Mouse (Mus musculus) MEL (cell line): ENCODE measurements around the gene Tgm5. TPM values are rescaled to one million over a fixed set of nuclear protein-coding genes. Genes with fewer than 3 reads are reported as not detected.

Experiments used
- DNase-seq: peaks from one replicate; pipeline ENCODE4 v3.0.0; 2011; ENCODE audit warnings: low read depth, low spot score
- H3K27ac ChIP-seq: 2 replicates; pipeline ENCODE4 v1.5.1; 2012; ENCODE audit warnings: low read depth, mild to moderate bottlenecking, control low read depth, low read length, moderate library complexity; ENCODE audit not compliant: control insufficient read depth
- H3K27me3 ChIP-seq, 2 experiments: fragments of 150-350 bp in 1 of 2; sonication (generic) in 1 of 2; 2 replicates each; pipeline ENCODE4 v1.6.1; 2012; ENCODE audit warnings: low read length in 2 of 2, mild to moderate bottlenecking in 2 of 2, improper control_type of control experiment in 1 of 2, moderate library complexity in 1 of 2; ENCODE audit not compliant: insufficient read depth in 2 of 2, control insufficient read depth in 1 of 2
- H3K36me3 ChIP-seq, 2 experiments: 2 replicates each; pipeline ENCODE4 v1.6.1; 2012 to 2014; ENCODE audit warnings: low read length in 2 of 2, improper control_type of control experiment in 1 of 2, inconsistent platforms in 1 of 2, mild to moderate bottlenecking in 1 of 2; ENCODE audit not compliant: insufficient read depth in 2 of 2, control insufficient read depth in 1 of 2
- H3K4me1 ChIP-seq, 2 experiments: fragments of 150-350 bp in 1 of 2; sonication (generic) in 1 of 2; 2 replicates each; pipeline ENCODE4 v1.6.1; 2012; ENCODE audit warnings: low read length in 2 of 2, improper control_type of control experiment in 1 of 2, mild to moderate bottlenecking in 1 of 2; ENCODE audit not compliant: insufficient read depth in 2 of 2, control insufficient read depth in 1 of 2
- H3K4me3 ChIP-seq, 2 experiments: fragments of 150-350 bp in 1 of 2; sonication (generic) in 1 of 2; 2 replicates each; pipeline ENCODE4 v1.5.1; 2012; ENCODE audit warnings: low read depth in 2 of 2, low read length in 2 of 2, mild to moderate bottlenecking in 2 of 2, moderate library complexity in 2 of 2, control low read depth in 1 of 2, improper control_type of control experiment in 1 of 2; ENCODE audit not compliant: control insufficient read depth in 1 of 2, insufficient read depth in 1 of 2
- H3K79me2 ChIP-seq: 2 replicates; pipeline ENCODE4 v1.6.1; 2012; ENCODE audit warnings: mild to moderate bottlenecking, low read length, moderate library complexity; ENCODE audit not compliant: control insufficient read depth, poor library complexity, insufficient read depth
- H3K9ac ChIP-seq: 2 replicates; pipeline ENCODE4 v1.6.1; 2012; ENCODE audit warnings: low read depth, mild to moderate bottlenecking, control low read depth, low read length, moderate library complexity; ENCODE audit not compliant: control insufficient read depth, poor library complexity, severe bottlenecking
- H3K9me3 ChIP-seq: fragments of 150-350 bp; sonication (generic); replicated peaks from 2 replicates; pipeline ENCODE4 v1.6.1; 2012; ENCODE audit warnings: mild to moderate bottlenecking, low read length, improper control_type of control experiment, moderate library complexity; ENCODE audit not compliant: insufficient read depth
- CTCF ChIP-seq, 3 experiments: IDR thresholded peaks in 2 of 3; conservative IDR thresholded peaks in 1 of 3; 2 replicates each; pipeline ENCODE4 v1.5.1; 2011 to 2012; ENCODE audit warnings: low read length in 3 of 3, low read depth in 2 of 3, mild to moderate bottlenecking in 2 of 3, improper control_type of control experiment in 1 of 3, inconsistent platforms in 1 of 3, mixed read lengths in 1 of 3, moderate library complexity in 1 of 3; ENCODE audit not compliant: control insufficient read depth in 1 of 3, insufficient read depth in 1 of 3, poor library complexity in 1 of 3, severe bottlenecking in 1 of 3
- E2F4 ChIP-seq: IDR thresholded peaks from 2 replicates; pipeline ENCODE4 v1.6.1; 2011; ENCODE audit warnings: low read depth, low read length, improper control_type of control experiment, borderline replicate concordance
- ELF1 ChIP-seq: IDR thresholded peaks from 2 replicates; pipeline ENCODE4 v1.6.1; 2014; ENCODE audit warnings: low read depth, mild to moderate bottlenecking, inconsistent platforms, low read length, improper control_type of control experiment, moderate library complexity
- ETS1 ChIP-seq: IDR thresholded peaks from 2 replicates; pipeline ENCODE4 v1.6.1; 2012; ENCODE audit warnings: low read depth, mild to moderate bottlenecking, inconsistent platforms, low read length, improper control_type of control experiment, moderate library complexity
- GABPA ChIP-seq: IDR thresholded peaks from 2 replicates; pipeline ENCODE4 v1.6.1; 2012; ENCODE audit warnings: low read depth, mild to moderate bottlenecking, inconsistent platforms, low read length, improper control_type of control experiment, moderate library complexity
- HCFC1 ChIP-seq: IDR thresholded peaks from 2 replicates; pipeline ENCODE4 v1.6.1; 2012; ENCODE audit warnings: low read depth, mild to moderate bottlenecking, inconsistent platforms, low read length, improper control_type of control experiment, moderate library complexity
- JUND ChIP-seq: IDR thresholded peaks from 2 replicates; pipeline ENCODE4 v1.6.1; 2011; ENCODE audit warnings: low read depth, mild to moderate bottlenecking, improper control_type of control experiment, low read length
- MAFK ChIP-seq: IDR thresholded peaks from 2 replicates; pipeline ENCODE4 v1.6.1; 2011; ENCODE audit warnings: low read depth, mild to moderate bottlenecking, low read length, improper control_type of control experiment, borderline replicate concordance
- MYB ChIP-seq: IDR thresholded peaks from 2 replicates; pipeline ENCODE4 v1.6.1; 2011; ENCODE audit warnings: mild to moderate bottlenecking, low read depth, low read length, improper control_type of control experiment
- MYC ChIP-seq: IDR thresholded peaks from 2 replicates; pipeline ENCODE4 v1.6.1; 2011; ENCODE audit warnings: low read depth, mild to moderate bottlenecking, low read length, improper control_type of control experiment, moderate library complexity
- POLR2AphosphoS2 ChIP-seq: IDR thresholded peaks from 2 replicates; pipeline ENCODE4 v1.6.1; 2011; ENCODE audit warnings: low read length, improper control_type of control experiment
- POLR2AphosphoS5 ChIP-seq: IDR thresholded peaks from 2 replicates; pipeline ENCODE4 v1.6.1; 2012; ENCODE audit warnings: low read depth, borderline replicate concordance, mild to moderate bottlenecking, inconsistent platforms, low read length, moderate library complexity, mixed read lengths
- RCOR1 ChIP-seq: IDR thresholded peaks from 2 replicates; pipeline ENCODE4 v1.6.1; 2012; ENCODE audit warnings: low read depth, mild to moderate bottlenecking, inconsistent platforms, low read length, improper control_type of control experiment
- SMC3 ChIP-seq: IDR thresholded peaks from 2 replicates; pipeline ENCODE4 v1.6.1; 2011; ENCODE audit warnings: low read depth, low read length, improper control_type of control experiment
- TCF12 ChIP-seq: IDR thresholded peaks from 2 replicates; pipeline ENCODE4 v1.6.1; 2014; ENCODE audit warnings: low read depth, mild to moderate bottlenecking, inconsistent platforms, low read length, improper control_type of control experiment, moderate library complexity
- USF2 ChIP-seq, 2 experiments: IDR thresholded peaks; 2 replicates each; pipeline ENCODE4 v1.6.1; 2011 to 2012; ENCODE audit warnings: improper control_type of control experiment in 2 of 2, low read length in 2 of 2, borderline replicate concordance in 1 of 2, inconsistent platforms in 1 of 2, low read depth in 1 of 2, mild to moderate bottlenecking in 1 of 2; ENCODE audit not compliant: insufficient read depth in 1 of 2
- polyA plus RNA-seq, 2 experiments: library from polyadenylated mRNA; stranded (reverse) in 1 of 2; unstranded in 1 of 2; fragments of >175 nt in 1 of 2; fragments of >200 nt in 1 of 2; gene quantifications; 2 replicates each; pipeline versions ENCODE4 v1.2.1 to v1.2.4; 2012; ENCODE audit warnings: low replicate concordance in 2 of 2, low read depth in 1 of 2; ENCODE audit not compliant: insufficient read length in 2 of 2, insufficient read depth in 1 of 2, missing spikeins in 1 of 2
- total RNA-seq: library from RNA; depleted of rRNA; stranded (reverse); fragments of 300-350 nt; gene quantifications from 2 replicates; pipeline ENCODE4 v1.2.3, GENCODE M21; 2012

The Tgm5 gene
- total and polyA plus RNA-seq, 3 experiments, result not detected

GRCm38 (mm10) chr2:121009071-121009677 is 76.5 kb downstream of the Tgm5 start:
- Histone ChIP-seq H3K27ac (no peak overlapping the region), H3K27me3 (no peaks in the 10 kb centered on the region)

GRCm38 (mm10) chr2:121008664-121009007 is 77.0 kb downstream of the Tgm5 start:
- peaks cover 4% of the 10 kb centered on the region for H3K79me2 ChIP-seq
- H3K27ac ChIP-seq, result no peak overlapping the region
- peaks cover 0 to 6% of the 10 kb centered on the region in 2 experiments; a peak in 2 of 4 replicates for H3K36me3 ChIP-seq
- no peaks in the 10 kb centered on the region for H3K27me3 ChIP-seq
- TF ChIP-seq HCFC1 (no peak), SMC3 (no peak), MAFK (no peak), MYB (no peak), JUND (no peak), RCOR1 (no peak)
- H3K9ac ChIP-seq, result peak overlapping the region; percentile 84
- no peaks in the 10 kb centered on the region for H3K9me3 ChIP-seq
- peaks cover 0 to 3% of the 10 kb centered on the region in 2 experiments; a peak in 2 of 4 replicates for H3K4me1 ChIP-seq
- H3K4me3 ChIP-seq, result peak overlapping the region; percentile 97 to 98
- no peak for DNase-seq

More at GRCm38 (mm10) chr2:121009071-121009677, 76.5 kb downstream of the Tgm5 start:
- Histone ChIP-seq H3K36me3 (peaks cover 0 to 6% of the 10 kb centered on the region in 2 experiments; a peak in 2 of 4 replicates), H3K4me3 (peak overlapping the region; percentile 97 to 98), H3K4me1 (peaks cover 0 to 3% of the 10 kb centered on the region in 2 experiments; a peak in 2 of 4 replicates), H3K9me3 (no peaks in the 10 kb centered on the region), H3K9ac (peak overlapping the region; percentile 84), H3K79me2 (peaks cover 4% of the 10 kb centered on the region)
- TF ChIP-seq CTCF (IDR thresholded peaks at IDR 0.05 in 2 of 3, conservative IDR thresholded peaks at IDR 0.05 in 1 of 3; ENCODE audit: control insufficient read depth in 1 of 3, insufficient read depth in 1 of 3, low read depth in 2 of 3, low read length in 3 of 3, poor library complexity in 1 of 3, severe bottlenecking in 1 of 3), result no peak
- no peak for TF ChIP-seq MAFK
- no peak for TF ChIP-seq GABPA
- no peak for TF ChIP-seq ETS1
- TF ChIP-seq TCF12, result no peak
- no peak for TF ChIP-seq ELF1
- no peak for TF ChIP-seq E2F4
- TF ChIP-seq MYC, result no peak
- TF ChIP-seq POLR2AphosphoS5, result no peak
- TF ChIP-seq USF2 (IDR thresholded peaks at IDR 0.05; ENCODE audit: borderline replicate concordance in 1 of 2, insufficient read depth in 1 of 2, low read depth in 1 of 2, low read length in 2 of 2), result no peak
- no peak for TF ChIP-seq POLR2AphosphoS2
- no peak for TF ChIP-seq HCFC1
- TF ChIP-seq MYB, result no peak
- peak; percentile 27 for DNase-seq
